Mouse (Mus musculus) olfactory bulb, adult 2 months (tissue): Measurements from ENCODE around the gene Ccdc116.

Experiments
- CTCF ChIP-seq: fragments of 200-500 bp; IDR thresholded peaks from 2 replicates; pipeline ENCODE4 v1.5.1; 2012; ENCODE audit warnings: low read depth, mild to moderate bottlenecking, low read length, moderate library complexity; ENCODE audit not compliant: insufficient read depth
- POLR2A ChIP-seq: fragments of 200-500 bp; IDR thresholded peaks from 2 replicates; pipeline ENCODE4 v1.6.1; 2012; ENCODE audit warnings: mild to moderate bottlenecking, low read depth, low read length, moderate library complexity; ENCODE audit not compliant: insufficient read depth

GRCm38 (mm10) chr16:17131191-17132088 is 15.6 kb downstream of the Ccdc116 start:
- no peak for TF ChIP-seq CTCF
- TF ChIP-seq POLR2A: no peak
